Mouse (Mus musculus) embryonic facial prominence, embryonic 12.5 days (tissue): Measurements from ENCODE around the gene Sfxn1. TPM values are rescaled to one million over a fixed set of nuclear protein-coding genes. Genes with fewer than 3 reads are reported as not detected.

Source experiments
- ATAC-seq: fragments of 200-750 bp; cut with Nextera tagmentation; 2 replicates; pipeline ENCODE4 v1.8.0; 2017; ENCODE audit not compliant: insufficient number of reproducible peaks, insufficient read depth, low FRiP score, low TSS enrichment
- H3K27ac ChIP-seq: fragments of 300-500 bp; sonication (generic); 2 replicates; pipeline ENCODE4 v1.5.1; 2016; ENCODE audit warnings: mild to moderate bottlenecking
- H3K27me3 ChIP-seq: fragments of 300-500 bp; sonication (generic); 2 replicates; pipeline ENCODE4 v1.6.1; 2016; ENCODE audit warnings: mild to moderate bottlenecking, moderate library complexity
- H3K36me3 ChIP-seq: fragments of 300-500 bp; sonication (generic); 2 replicates; pipeline ENCODE4 v1.6.1; 2016; ENCODE audit warnings: mild to moderate bottlenecking
- H3K4me1 ChIP-seq: fragments of 300-500 bp; sonication (generic); 2 replicates; pipeline ENCODE4 v1.6.1; 2016
- H3K4me2 ChIP-seq: fragments of 300-500 bp; sonication (generic); replicated peaks from 2 replicates; pipeline ENCODE4 v1.6.1; 2016; ENCODE audit warnings: mild to moderate bottlenecking, moderate library complexity
- H3K4me3 ChIP-seq: fragments of 300-500 bp; sonication (generic); 2 replicates; pipeline ENCODE4 v1.5.1; 2016; ENCODE audit warnings: mild to moderate bottlenecking
- H3K9ac ChIP-seq: fragments of 300-500 bp; sonication (generic); 2 replicates; pipeline ENCODE4 v1.6.1; 2016; ENCODE audit warnings: mild to moderate bottlenecking, moderate library complexity
- H3K9me3 ChIP-seq: fragments of 300-500 bp; sonication (generic); 2 replicates; pipeline ENCODE4 v1.6.1; 2016; ENCODE audit warnings: mild to moderate bottlenecking, moderate library complexity
- WGBS: fragments of 180-500 bp; shearing (Covaris S2); methylation state at CpG from one replicate; pipeline ENCODE4 v1.1.7; 2016; 5-methylcytosine and 5-hydroxymethylcytosine counted together
- polyA plus RNA-seq: library from polyadenylated mRNA; unstranded; fragments of >200 nt; fragmentation: Nextera tagmentation; extraction: Ambion mirVana; gene quantifications from 2 replicates; pipeline ENCODE4 v1.2.1, GENCODE M21; 2016

The Sfxn1 gene
- polyA plus RNA-seq, 1 experiment from 2014 or later: 67.1 TPM

DNA sequence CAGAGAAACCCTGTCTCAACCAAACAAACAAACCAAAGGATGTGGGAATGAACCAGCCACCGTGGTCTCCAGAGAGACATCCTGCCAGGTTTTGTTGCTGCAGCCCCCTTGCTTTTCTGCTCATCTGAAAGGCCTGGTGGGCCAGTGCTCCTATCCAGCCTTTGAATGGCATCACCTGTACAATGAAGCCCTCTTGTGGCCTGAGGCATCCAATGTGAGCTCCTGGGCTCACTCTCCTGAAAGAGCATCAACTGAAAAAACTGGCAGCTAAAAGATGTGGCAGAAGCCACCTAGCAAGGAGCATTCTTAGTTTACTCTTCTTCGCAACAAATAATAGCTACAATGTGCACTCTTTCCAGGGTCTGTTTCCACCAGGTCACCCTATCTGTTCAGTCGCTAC lies 9.6 kb upstream of the Sfxn1 start:
- Histone ChIP-seq H3K36me3 (no peaks in the 10 kb centered on the region), H3K4me1 (no peaks in the 10 kb centered on the region), H3K4me2 (no peak overlapping the region), H3K9ac (no peak overlapping the region), H3K27ac (no peak overlapping the region), H3K9me3 (no peaks in the 10 kb centered on the region), H3K27me3 (no peaks in the 10 kb centered on the region), H3K4me3 (no peak overlapping the region)
- ATAC-seq: no peak
- 87% methylated on average over 3 of the region's 3 CpGs for WGBS

DNA sequence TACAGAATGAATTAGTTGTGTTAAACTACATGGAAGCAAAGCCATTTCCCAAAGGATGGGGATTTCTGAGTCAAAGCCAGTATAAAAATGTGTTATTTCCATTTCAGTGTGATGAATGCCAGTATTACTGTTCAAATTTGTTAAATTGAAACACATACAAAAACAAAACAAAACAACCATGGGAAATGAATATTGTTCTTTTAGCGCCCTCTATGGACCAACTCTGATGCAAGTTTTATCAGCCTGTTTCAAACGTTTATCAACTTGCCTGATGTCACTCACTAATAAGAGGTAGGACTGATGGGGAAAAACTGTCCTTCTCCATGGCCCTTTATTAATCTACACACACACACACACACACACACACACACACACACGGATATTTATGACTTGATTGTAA lies 8.4 kb upstream of the Sfxn1 start:
- Histone ChIP-seq H3K4me3 (no peak overlapping the region), H3K4me1 (no peaks in the 10 kb centered on the region), H3K9ac (no peak overlapping the region), H3K27ac (no peak overlapping the region), H3K4me2 (no peak overlapping the region), H3K27me3 (no peaks in the 10 kb centered on the region), H3K9me3 (no peaks in the 10 kb centered on the region), H3K36me3 (no peaks in the 10 kb centered on the region)
- ATAC-seq: no peak
- WGBS: 1% methylated on average over 3 of the region's 3 CpGs

DNA sequence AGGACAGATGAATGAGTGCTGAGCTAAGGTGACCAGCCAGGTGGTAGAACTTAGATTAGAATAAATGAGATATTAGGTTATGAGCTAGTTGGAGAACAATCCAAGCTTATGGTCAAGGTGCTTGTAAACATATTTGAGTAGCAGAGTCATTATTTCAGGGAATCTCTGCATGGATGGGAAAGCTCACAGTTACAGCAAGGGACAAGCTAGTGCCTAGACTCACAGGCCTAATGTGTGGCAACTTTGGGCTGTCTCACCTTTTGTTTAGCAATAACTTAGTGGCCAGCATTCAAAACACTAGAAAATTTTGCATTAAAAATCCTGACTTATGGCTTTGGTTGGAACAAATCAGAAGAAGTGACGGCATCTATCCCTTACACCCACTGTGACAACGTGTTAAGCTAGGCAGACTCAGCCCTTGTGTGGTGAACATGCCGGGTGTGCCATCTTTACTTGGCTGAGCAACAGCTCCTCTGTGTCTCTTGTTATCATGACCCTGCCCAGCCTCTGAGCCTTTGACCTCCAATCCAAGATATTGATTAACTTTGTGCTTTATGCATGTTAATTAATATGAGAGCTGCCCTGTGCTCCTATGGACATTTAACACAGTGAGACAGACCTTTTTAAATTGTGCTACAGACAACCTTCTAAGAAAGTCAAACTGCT lies 5.5 kb upstream of the Sfxn1 start:
- no peak overlapping the region for H3K4me3 ChIP-seq
- no peak overlapping the region for H3K9ac ChIP-seq
- WGBS: 90% methylated on average over 3 of the region's 3 CpGs
- H3K4me1 ChIP-seq: no peaks in the 10 kb centered on the region
- no peaks in the 10 kb centered on the region for H3K27me3 ChIP-seq
- H3K27ac ChIP-seq: no peak overlapping the region
- no peak for ATAC-seq
- no peak overlapping the region for H3K4me2 ChIP-seq
- H3K9me3 ChIP-seq: no peaks in the 10 kb centered on the region
- no peaks in the 10 kb centered on the region for H3K36me3 ChIP-seq

DNA sequence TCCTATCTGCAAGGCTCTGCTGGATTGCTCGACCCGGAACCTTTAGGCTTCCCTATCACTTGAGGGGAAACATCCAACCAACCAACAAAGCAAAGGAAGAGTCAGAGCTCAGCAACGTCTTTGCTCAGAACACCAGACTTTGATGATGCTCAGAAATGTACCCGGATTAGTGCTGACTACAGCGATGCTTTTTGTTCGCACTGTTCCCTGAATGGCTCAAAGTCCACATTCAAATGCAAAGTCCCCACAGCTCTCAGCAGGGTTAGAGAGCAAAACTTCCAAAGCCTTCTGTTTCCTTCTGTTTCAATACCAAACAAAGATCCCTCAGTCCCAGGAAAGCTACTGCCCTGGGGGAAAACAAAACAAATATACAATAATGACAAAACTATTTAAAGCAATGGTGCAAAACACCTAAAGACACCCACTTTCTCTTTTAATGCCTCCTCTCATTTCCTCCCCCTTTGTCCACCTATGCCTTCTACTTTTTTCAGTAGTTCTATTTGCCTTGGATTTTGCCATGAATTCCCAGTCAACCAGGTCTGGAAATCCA lies 4.0 kb upstream of the Sfxn1 start:
- H3K4me2 ChIP-seq: no peak overlapping the region
- H3K9me3 ChIP-seq: no peaks in the 10 kb centered on the region
- no peaks in the 10 kb centered on the region for H3K27me3 ChIP-seq
- H3K4me3 ChIP-seq: no peak overlapping the region
- H3K4me1 ChIP-seq: no peaks in the 10 kb centered on the region; the same call in 1 of the 2 replicates
- 15% methylated on average over 6 of the region's 6 CpGs for WGBS
- H3K36me3 ChIP-seq: no peaks in the 10 kb centered on the region
- no peak overlapping the region for H3K9ac ChIP-seq
- ATAC-seq: no peak
- no peak overlapping the region for H3K27ac ChIP-seq

DNA sequence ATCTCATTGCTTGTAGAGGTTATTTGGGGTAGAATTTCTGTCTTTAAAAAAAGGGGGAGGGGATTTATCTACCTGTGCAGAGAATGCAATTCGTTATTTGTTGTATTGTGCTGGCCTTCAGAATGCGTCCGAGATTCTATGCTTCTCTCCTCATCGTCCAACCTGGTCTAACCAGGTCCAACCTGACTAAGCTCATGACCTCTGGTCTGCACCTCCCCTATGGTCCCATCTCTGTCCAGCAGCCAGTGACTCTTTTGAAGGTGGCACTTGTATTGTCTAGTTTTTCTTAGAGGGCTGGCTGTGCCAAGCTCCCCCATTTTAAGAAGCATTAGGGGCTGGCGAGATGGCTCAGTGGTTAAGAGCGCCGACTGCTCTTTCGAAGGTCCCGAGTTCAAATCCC lies 658 bp upstream of the Sfxn1 start:
- no peak overlapping the region for H3K4me3 ChIP-seq
- peaks cover 9% of the 10 kb centered on the region; the same call in 1 of the 2 replicates for H3K4me1 ChIP-seq
- H3K27me3 ChIP-seq: no peaks in the 10 kb centered on the region
- no peaks in the 10 kb centered on the region for H3K36me3 ChIP-seq
- no peak overlapping the region for H3K4me2 ChIP-seq
- ATAC-seq: no peak
- H3K27ac ChIP-seq: no peak overlapping the region
- no peaks in the 10 kb centered on the region for H3K9me3 ChIP-seq
- H3K9ac ChIP-seq: no peak overlapping the region
- WGBS: 93% methylated on average over 9 of the region's 9 CpGs

DNA sequence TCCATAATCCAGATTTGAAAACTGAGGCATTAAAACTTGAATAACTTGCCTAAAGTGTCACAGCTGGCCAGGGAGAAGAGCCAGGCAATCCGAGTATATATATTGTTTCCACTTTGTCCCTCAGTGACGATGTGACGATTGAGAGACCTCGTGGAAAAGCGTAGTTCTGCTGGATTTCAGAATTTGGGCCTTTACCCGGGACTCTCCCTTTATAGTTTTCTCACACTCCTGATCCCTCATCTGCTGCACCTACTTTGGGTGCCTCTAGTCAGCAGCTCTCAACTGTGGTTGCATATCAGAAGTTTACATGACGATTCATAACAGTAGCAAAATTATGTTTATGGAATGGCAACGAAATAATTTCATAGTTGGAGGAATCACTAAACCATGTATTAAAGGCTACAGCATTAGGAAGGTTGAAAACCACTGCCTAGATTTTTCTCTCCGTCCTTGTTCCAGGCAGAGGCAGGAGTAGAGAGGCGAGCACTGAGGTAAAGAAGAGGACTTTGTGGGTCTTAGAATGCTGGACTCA lies 923 bp downstream of the Sfxn1 start:
- Histone ChIP-seq H3K27ac (0 out of 2 replicates have a peak overlapping the region, but pooled peaks have one; percentile 23), H3K36me3 (no peaks in the 10 kb centered on the region), H3K4me3 (peak overlapping the region; percentile 68), H3K4me2 (peak overlapping the region; percentile 68), H3K4me1 (peaks cover 9% of the 10 kb centered on the region; the same call in 1 of the 2 replicates), H3K9me3 (no peaks in the 10 kb centered on the region), H3K27me3 (no peaks in the 10 kb centered on the region), H3K9ac (peak overlapping the region; percentile 75)
- WGBS: 34% methylated on average over 10 of the region's 10 CpGs
- ATAC-seq: no peak

DNA sequence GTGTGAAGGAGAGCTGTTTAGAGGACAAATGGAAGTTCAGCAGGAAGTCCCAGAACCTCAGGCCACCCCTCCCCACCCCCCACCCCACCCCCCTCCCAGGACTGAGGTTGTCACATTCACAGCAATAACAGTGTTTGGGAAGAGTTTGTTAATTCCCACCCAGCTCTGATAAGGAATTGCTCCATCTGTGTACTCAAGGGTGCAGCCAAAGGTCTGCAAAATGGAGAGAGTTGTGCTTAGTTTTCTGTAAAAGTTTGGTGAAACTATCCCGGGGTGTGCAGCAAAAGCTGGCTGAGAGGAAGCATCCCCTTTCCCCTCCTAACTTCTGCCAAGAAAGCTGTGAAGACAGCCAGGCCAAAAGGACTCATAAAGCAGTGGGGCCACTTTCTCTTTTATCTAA lies 1.4 kb downstream of the Sfxn1 start:
- Histone ChIP-seq H3K36me3 (no peaks in the 10 kb centered on the region), H3K9me3 (no peaks in the 10 kb centered on the region), H3K4me2 (peak overlapping the region; percentile 68), H3K27ac (peak overlapping the region; percentile 23; the same call in 1 of the 2 replicates), H3K4me3 (peak overlapping the region; percentile 68; the same call in 1 of the 2 replicates), H3K4me1 (peaks cover 9% of the 10 kb centered on the region; the same call in 1 of the 2 replicates), H3K27me3 (no peaks in the 10 kb centered on the region), H3K9ac (no peak overlapping the region)
- WGBS: 48% methylated on average over 1 of the region's 1 CpGs
- ATAC-seq: no peak

DNA sequence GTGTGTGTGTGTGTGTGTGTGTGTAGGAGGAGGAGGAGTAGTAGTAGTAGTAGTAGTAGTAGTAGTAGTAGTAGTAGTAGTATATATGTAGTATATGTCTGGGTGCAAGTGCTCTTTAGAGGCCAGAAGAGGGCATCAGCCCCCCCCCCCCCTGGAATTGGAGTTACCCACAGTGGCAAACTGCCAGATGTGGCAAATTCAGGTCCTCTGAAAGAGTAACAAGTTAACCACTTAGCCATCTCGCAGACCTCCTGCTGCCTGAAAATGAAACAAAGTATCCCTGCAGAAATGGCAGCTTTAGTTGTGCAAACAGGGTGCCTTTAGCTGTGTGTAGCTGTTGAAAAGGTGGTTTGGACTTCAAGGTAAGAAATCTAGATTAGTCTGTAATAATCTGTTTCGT lies 1.8 kb downstream of the Sfxn1 start:
- Histone ChIP-seq H3K27ac (peak overlapping the region; percentile 23; the same call in 1 of the 2 replicates), H3K9ac (no peak overlapping the region), H3K27me3 (no peaks in the 10 kb centered on the region), H3K4me2 (peak overlapping the region; percentile 68), H3K4me1 (peaks cover 9% of the 10 kb centered on the region; the same call in 1 of the 2 replicates), H3K4me3 (no peak overlapping the region), H3K36me3 (no peaks in the 10 kb centered on the region), H3K9me3 (no peaks in the 10 kb centered on the region)
- 67% methylated on average over 2 of the region's 2 CpGs for whole genome bisulfite sequencing
- no peak for ATAC-seq

DNA sequence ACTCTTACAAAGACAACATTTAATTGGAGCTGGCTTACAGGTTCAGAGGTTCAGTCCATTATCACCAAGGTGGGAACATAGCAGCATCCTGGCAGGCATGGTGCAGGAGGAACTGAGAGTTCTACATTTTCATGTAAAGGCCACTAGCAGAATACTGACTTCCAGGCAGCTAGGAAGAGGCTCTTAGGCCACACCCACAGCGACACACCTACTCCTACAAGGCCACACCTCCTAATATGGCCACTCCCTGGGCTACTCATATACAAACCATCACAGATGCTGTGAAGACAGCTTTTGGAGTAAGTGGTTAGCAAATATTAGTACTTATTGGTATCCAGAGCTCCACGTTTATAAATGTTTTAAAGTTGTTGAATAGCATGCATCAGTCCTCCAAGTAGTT lies 3.7 kb downstream of the Sfxn1 start:
- Histone ChIP-seq H3K9ac (no peak overlapping the region), H3K9me3 (no peaks in the 10 kb centered on the region), H3K4me1 (peaks cover 22% of the 10 kb centered on the region; the same call in 1 of the 2 replicates), H3K27me3 (no peaks in the 10 kb centered on the region), H3K27ac (no peak overlapping the region), H3K4me3 (no peak overlapping the region), H3K4me2 (no peak overlapping the region), H3K36me3 (no peaks in the 10 kb centered on the region)
- 81% methylated on average over 2 of the region's 2 CpGs for WGBS
- ATAC-seq: no peak

DNA sequence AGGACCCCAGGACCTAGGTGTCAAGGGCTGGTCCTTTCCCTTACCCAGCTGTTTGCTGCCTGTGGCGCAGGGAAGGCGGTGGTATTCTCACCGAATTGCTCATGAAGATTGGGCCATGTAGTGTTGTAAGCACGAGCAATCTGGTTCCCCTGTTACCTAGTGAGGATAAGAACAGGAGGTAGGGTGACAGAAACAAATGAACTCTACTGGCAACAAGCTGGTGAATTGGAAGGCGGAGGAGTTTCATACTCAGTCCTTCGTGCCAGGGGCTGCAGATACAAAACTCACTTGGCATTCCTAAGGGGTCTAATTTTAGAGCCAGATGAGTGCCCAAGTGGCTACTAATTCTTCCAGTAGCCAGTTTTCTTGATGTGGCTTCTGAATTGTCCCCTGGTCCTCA lies 4.4 kb downstream of the Sfxn1 start:
- H3K36me3 ChIP-seq: no peaks in the 10 kb centered on the region
- no peaks in the 10 kb centered on the region for H3K27me3 ChIP-seq
- no peak overlapping the region for H3K27ac ChIP-seq
- no peak overlapping the region for H3K4me2 ChIP-seq
- H3K9me3 ChIP-seq: no peaks in the 10 kb centered on the region
- peaks cover 22% of the 10 kb centered on the region; the same call in 1 of the 2 replicates for H3K4me1 ChIP-seq
- WGBS: 96% methylated on average over 6 of the region's 6 CpGs
- no peak for ATAC-seq
- no peak overlapping the region for H3K4me3 ChIP-seq
- H3K9ac ChIP-seq: no peak overlapping the region

DNA sequence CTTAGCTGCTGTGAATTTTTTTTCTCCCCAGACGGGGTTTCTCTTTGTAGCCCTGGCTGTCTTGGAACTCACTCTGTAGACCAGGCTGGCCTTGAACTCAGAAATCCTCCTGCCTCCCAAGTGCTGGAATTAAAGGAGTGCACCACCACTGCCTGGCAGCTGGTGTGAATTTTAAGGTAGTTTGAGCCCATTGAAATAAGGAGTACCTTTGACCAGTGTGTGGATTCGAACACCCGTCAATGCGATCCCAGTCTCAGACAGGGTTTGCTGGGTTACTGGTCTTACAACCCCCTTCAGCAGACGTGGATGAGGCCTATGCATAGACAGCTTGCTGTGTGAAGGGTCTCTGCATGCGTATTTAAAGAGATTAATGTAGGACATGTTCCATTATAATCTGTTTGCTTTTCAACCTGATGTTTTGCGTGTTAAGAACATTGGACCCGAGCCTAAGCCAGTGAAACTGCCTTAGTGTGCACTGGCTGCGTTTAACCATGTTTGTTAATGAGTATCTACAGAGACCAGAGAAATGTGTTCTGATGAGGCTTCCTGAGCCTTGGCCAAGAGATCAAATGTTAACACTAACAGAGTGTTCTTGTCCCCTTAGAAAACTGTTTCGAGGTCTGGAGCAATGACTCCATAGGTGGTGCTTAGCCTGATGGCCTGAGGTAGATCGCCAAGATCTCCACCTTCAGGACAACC lies 5.2 kb downstream of the Sfxn1 start:
- no peak overlapping the region for H3K27ac ChIP-seq
- H3K4me2 ChIP-seq: no peak overlapping the region
- H3K27me3 ChIP-seq: no peaks in the 10 kb centered on the region
- ATAC-seq: no peak
- no peaks in the 10 kb centered on the region for H3K36me3 ChIP-seq
- no peaks in the 10 kb centered on the region for H3K9me3 ChIP-seq
- WGBS: 89% methylated on average over 11 of the region's 11 CpGs
- H3K4me3 ChIP-seq: no peak overlapping the region
- no peak overlapping the region for H3K9ac ChIP-seq
- peaks cover 22% of the 10 kb centered on the region; the same call in 1 of the 2 replicates for H3K4me1 ChIP-seq
